Mouse (Mus musculus) adrenal gland, postnatal 14 days (tissue): ENCODE measurements around the gene Kng1. TPM values are rescaled to one million over a fixed set of nuclear protein-coding genes. Genes with fewer than 3 reads are reported as not detected.
A peak's percentile ranks its signal among the peaks of the same experiment; 100 is the strongest.

Source experiments
- DNase-seq: peaks from one replicate; pipeline ENCODE4 v3.0.0; 2021; ENCODE audit warnings: mixed read lengths
- microRNA-seq, 2 experiments: library from miRNA; unstranded; fragments of <30 nt; microRNA quantifications; one replicate each; pipeline ENCODE4 v1.2.0; 2021
- total RNA-seq: library from RNA; stranded (reverse); gene quantifications from 2 replicates; pipeline ENCODE4 v1.2.3, GENCODE M21; 2021

Gene Kng1
- total RNA-seq, 1 experiment from 2014 or later, result 215 TPM

DNA sequence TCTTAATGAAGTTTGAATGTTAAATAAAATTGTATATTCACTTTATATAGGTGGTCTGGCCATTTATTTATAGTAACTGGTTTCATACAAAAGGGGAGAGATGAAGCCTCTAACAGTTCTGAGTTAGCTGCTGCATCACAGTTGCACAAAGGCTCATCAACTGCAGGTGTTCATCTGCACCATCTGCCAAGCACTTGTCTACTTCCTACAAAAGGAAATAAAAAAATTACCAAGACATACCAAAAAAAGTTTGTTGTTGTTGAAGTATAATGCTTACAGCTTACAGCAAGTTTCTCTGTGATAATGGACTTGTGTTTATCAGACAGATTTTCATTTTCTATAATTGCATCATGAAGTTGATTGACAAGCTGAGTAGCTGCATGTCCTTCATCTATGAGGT is 56.2 kb downstream of the Kng1 start:
- DNase-seq, result no peak

DNA sequence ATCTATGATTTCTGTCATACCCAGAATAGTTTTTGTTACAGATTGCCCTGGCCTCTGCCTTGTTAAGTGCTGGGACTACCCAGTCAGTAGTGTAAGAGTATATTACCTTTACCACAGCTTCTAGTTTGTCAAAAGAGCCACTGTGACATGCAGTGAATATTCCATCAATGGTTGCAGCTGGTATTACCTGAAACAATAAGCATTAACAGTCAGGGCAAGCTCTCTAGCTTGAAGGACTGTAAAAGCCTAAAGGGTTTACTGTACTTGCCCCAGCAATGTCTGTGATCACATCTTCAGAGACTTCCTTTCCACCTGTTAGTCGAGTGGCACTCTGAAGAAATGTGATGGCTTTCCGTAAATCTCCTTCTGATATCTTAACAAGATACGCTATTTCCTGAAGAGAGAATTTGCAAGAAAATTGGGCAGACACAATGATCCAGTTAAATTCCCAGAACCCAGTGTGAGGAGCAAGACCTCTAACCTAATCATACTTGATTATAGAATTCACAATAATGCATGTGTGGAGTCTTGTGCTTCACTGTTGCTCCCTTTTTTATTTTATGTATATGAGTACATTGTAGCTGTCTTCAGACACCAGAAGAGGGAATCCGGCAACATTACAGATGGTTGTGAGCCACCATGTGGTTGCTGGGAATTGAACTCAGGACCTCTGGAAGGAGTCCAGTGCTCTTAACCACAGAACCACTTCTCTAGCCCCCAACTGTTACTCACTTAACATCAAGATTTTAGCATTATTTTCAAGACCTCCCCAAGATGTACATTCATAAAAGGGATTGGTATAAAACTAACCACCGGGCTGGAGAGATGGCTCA is 56.9 kb downstream of the Kng1 start:
- no peak for DNase-seq

DNA sequence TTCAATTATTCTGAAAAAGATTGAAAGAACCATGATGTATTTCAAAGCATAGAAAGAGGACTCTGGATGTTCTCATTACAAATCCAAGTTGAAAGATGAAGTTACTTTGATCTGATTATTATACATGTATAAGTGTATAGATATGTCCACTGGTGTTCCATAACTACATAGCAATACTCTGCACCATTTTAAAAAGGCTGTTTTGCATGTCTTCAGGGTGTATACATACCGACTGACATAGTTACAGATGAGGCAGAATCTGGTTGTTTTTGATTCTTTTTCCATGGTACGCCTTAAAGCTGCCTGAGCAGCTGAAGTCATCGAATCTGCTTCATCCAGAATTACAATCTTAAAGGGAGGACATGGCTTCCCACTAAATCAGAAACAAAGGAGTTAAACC is 57.8 kb downstream of the Kng1 start:
- DNase-seq, result no peak

DNA sequence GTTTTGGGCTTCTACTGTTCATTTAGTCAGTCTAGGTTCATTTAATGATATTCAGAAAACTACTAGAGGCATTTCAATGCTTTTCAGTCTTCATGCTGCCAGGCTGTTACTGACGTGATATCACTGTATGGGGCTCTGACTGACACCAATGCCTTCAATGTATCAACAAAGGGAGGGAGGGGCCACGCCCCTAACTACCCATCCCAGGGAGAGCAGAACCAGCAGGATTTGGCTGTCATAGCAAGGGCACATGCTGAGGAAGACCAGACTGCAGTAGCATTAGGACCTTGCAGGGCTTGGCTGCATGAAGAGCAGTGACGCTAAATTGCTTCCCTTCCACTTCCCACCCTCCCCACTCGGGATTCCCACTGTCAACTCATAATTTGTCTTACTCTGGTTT is 59.5 kb downstream of the Kng1 start:
- DNase-seq, result no peak

DNA sequence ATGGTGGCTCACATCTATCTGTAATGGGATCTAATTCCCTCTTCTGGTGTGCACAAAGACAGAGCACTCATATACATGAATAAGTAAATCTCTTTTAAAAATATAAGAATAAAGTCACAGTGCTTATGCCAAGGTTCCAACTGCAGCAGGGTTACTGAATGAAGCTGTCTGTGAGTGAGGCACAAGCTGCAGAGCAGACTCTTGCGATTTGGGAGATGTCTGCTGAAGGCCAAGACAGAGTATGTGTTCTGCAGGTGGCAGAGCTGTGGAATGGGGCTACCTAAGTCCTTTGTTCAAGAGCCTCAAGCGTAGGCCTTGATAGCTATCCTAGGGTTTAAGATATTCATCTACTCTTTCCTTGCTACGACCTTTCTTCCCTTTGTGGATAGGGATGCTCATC is 64.8 kb downstream of the Kng1 start:
- DNase-seq, result no peak

DNA sequence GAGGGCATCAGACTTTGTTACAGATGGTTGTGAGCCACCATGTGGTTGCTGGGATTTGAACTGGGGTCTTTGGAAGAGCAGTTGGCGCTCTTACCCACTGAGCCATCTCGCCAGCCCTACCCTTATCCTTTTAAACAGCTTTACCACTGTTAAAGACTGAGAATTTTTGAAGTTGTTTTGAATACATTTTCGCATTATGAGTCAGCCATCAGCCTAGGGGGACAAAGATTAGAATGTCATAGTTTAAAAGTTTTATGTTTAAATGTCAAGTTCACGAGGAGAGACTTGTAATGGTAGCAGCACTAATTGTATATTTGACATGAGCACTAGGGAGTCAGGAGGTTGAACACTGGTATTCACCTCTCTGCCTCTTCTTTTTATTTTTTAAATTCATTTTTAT is 65.4 kb downstream of the Kng1 start:
- no peak for DNase-seq

DNA sequence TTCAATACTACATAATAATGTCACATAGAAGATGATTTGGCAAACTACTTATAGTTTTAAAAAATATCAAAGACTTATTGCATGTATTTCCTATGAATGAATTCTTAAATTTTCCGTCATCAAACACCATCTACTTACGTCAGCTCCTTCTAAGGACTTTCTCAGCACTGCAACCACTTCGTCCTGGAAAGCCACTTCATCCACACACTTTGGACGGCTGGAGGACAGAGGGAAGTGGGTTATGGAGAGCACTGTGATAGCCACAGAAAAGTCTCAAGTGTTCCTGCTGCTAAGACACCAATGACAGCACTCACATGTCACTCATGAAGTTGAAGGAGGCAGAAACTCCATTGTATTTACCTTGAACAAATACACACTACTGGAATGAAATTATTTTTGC is 66.7 kb downstream of the Kng1 start:
- no peak for DNase-seq

DNA sequence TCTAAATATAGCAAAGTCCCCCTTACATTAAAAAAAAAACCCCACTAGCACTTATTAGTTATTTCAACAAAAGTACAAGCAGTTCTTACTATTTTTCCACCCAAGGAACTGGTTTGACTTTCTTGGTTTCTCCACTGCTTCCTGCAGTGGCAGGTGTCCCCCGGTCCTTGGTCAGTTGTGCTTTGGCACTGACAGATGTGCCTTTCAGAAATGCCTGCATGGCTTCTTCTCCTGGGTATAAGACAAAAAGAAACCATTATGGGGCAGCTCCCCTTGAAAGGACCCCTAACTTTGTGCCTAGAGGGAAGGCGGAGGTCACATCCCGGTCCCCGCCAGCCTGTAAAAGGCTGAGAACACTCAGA is 69.6 kb downstream of the Kng1 start:
- no peak for DNase-seq

DNA sequence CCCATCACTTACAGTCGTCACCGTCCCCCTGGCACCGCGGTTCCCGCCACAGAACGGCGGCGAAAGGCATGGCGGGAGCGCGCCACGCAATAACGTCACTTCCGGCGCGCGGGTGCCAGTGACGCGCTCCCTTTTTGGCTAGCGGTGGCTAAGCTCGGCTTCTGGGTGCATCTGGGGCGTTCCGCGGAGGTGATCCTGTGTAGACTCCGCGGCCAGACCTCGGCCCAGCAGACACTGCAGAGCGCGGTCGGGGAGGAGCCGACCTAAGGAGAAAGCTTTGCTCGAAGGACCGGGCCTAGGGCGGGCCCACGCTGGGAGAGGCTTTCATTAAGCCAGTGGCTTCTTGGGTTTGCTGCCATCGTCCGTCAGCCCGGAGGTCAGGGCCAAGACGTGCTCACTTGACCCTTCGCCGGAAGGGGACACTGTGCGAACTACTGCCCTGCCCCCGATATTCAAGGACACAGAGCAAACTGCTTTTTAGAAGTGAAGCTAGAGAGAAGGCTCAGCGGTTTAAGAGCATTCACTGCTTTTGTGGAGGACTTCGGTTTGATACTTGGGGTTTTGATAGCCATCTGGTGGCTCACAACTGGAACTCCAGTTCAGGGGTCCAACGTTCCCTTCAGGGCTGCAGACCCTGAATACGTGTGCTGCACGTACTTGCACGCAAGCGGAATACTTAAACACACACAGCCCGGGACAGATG is 70.2 kb downstream of the Kng1 start, which contains the start of gene Rfc4:
Rfc4 (minus strand) TSS at position 65 of the 703 bp plus-strand sequence.
- DNase-seq, result peak; percentile 95

DNA sequence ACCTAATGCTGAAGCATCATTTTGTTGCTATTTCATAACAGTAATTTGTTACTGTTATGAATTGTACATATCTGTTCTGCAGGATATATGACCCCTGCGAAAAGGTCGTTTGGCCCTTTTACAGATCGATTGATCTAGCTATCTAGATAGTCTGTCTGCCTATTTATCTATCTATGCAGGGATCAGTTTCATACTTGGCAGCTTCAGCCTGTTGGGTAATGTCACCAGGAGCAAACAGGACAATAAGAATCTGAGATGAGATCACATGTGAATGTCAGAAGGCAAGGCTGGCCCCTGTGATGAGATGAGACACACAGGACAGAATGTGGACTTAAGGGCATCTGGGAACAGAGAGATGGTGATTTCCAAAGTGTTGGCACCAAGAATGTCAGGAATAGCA is 72.6 kb downstream of the Kng1 start:
- DNase-seq, result no peak

Small RNA genes lying within 50 kb of the gene (microRNA-seq; reads per million reads assigned to microRNA genes)
- 9.5 to 13.2 reads per million in 2 experiments for gene Gm49346

Other genes with a start within 250 kb of the Kng1 start
- gene Crygs, start 246.3 kb upstream of the Kng1 start, total RNA-seq, result not detected in 2 replicates
- gene Tbccd1, start 200.2 kb upstream of the Kng1 start, total RNA-seq, result 18.3 and 18.5 TPM in 2 replicates
- 73.5 and 73.9 TPM in 2 replicates for gene Dnajb11, start 200.0 kb upstream of the Kng1 start, total RNA-seq
- 223 and 3,596 TPM in 2 replicates for gene Ahsg, start 166.6 kb upstream of the Kng1 start, total RNA-seq
- 30.2 and 120 TPM in 2 replicates for gene Fetub, start 139.5 kb upstream of the Kng1 start, total RNA-seq
- 10.0 and 153 TPM in 2 replicates for gene Hrg, start 106.8 kb upstream of the Kng1 start, total RNA-seq
- 28.3 and 64.6 TPM in 2 replicates for gene Kng2, start 28.4 kb upstream of the Kng1 start, total RNA-seq
- 360 and 379 TPM in 2 replicates for gene Eif4a2, start 49.6 kb downstream of the Kng1 start, total RNA-seq
- 14.5 and 15.2 TPM in 2 replicates for gene Rfc4, start 69.9 kb downstream of the Kng1 start, total RNA-seq
- gene Adipoq, start 88.7 kb downstream of the Kng1 start, total RNA-seq, result 317 and 319 TPM in 2 replicates
- 42.8 and 43.6 TPM in 2 replicates for gene St6gal1, start 166.9 kb downstream of the Kng1 start, total RNA-seq